Mouse (Mus musculus): ENCODE results near the gene Ptges2. TPM values are rescaled to one million over a fixed set of nuclear protein-coding genes. Genes with fewer than 3 reads are reported as not detected.
"Not testable (repeated sequence)": the region's sequence is repeated elsewhere in the genome, so short reads cannot be mapped to it uniquely, and the experiment has no call there.

Ptges2 gene
- 10 to 100 TPM; 38.1 to 40.7 TPM for total RNA-seq (2021)
- long read RNA-seq, experiment 1, full-length matches to known transcripts = 55 of 63 reads
- long read RNA-seq, experiment 1, partial matches to known transcripts = 3 of 63 reads
- long read RNA-seq, experiment 1, other reads (novel, unspliced or antisense) = 5 of 63 reads
- long read RNA-seq, experiment 2, full-length matches to known transcripts = 88 of 91 reads
- long read RNA-seq, experiment 2, partial matches to known transcripts = 0 of 91 reads
- long read RNA-seq, experiment 2, other reads (novel, unspliced or antisense) = 3 of 91 reads

GRCm38 (mm10) chr2:32395484-32395945, at the start of gene Ptges2:
Gene Ptges2, plus strand, starts transcription at chr2:32395896.
- peak; percentile 87 for DNase-seq

- no peak for DNase-seq
Measured at GRCm38 (mm10) chr2:32347019-32347418, 48.7 kb upstream of the Ptges2 start.

- no peak for DNase-seq
Measured at GRCm38 (mm10) chr2:32348311-32348710, 47.4 kb upstream of the Ptges2 start.

GRCm38 (mm10) chr2:32349625-32350255, 46.0 kb upstream of the Ptges2 start:
- DNase-seq = no peak

GRCm38 (mm10) chr2:32350471-32351051, 45.1 kb upstream of the Ptges2 start:
- no peak for DNase-seq

- no peak for DNase-seq
Measured at GRCm38 (mm10) chr2:32351471-32351961, 44.2 kb upstream of the Ptges2 start.

GRCm38 (mm10) chr2:32352151-32353006, 43.3 kb upstream of the Ptges2 start, which contains the start of gene Ciz1:
Gene Ciz1, plus strand, starts transcription at chr2:32352327.
- DNase-seq = peak; percentile 38

- DNase-seq = peak; percentile 97
Measured at GRCm38 (mm10) chr2:32353007-32353542, 42.6 kb upstream of the Ptges2 start, which contains the start of gene Dnm1. Gene Dnm1, minus strand, starts transcription at chr2:32353338.

GRCm38 (mm10) chr2:32353836-32354235, 41.9 kb upstream of the Ptges2 start:
- no peak for DNase-seq

- DNase-seq = no peak
Measured at GRCm38 (mm10) chr2:32354336-32354895, 41.3 kb upstream of the Ptges2 start.

GRCm38 (mm10) chr2:32356216-32356615, 39.5 kb upstream of the Ptges2 start:
- no peak for DNase-seq

GRCm38 (mm10) chr2:32357710-32358109, 38.0 kb upstream of the Ptges2 start:
- DNase-seq = no peak

GRCm38 (mm10) chr2:32358381-32358780, 37.3 kb upstream of the Ptges2 start:
- DNase-seq = no peak

- DNase-seq = peak; percentile 68
Measured at GRCm38 (mm10) chr2:32360741-32361140, 35.0 kb upstream of the Ptges2 start.

- peak; percentile 67 for DNase-seq
Measured at GRCm38 (mm10) chr2:32361437-32361836, 34.3 kb upstream of the Ptges2 start.

- not testable (repeated sequence) for DNase-seq
Measured at GRCm38 (mm10) chr2:32362274-32362673, 33.4 kb upstream of the Ptges2 start.

- DNase-seq = peak; percentile 95
Measured at GRCm38 (mm10) chr2:32362817-32363340, 32.8 kb upstream of the Ptges2 start.

GRCm38 (mm10) chr2:32363376-32364106, 32.2 kb upstream of the Ptges2 start:
- DNase-seq = no peak

GRCm38 (mm10) chr2:32364121-32364520, 31.6 kb upstream of the Ptges2 start:
- DNase-seq = no peak

GRCm38 (mm10) chr2:32367315-32367714, 28.4 kb upstream of the Ptges2 start:
- no peak for DNase-seq

All from gastrocnemius, postnatal 10 days (tissue).